Mouse (Mus musculus): ENCODE measurements around the gene H2-M10.5. TPM values are rescaled to one million over a fixed set of nuclear protein-coding genes. Genes with fewer than 3 reads are reported as not detected.
"Not testable (repeated sequence)": the region's sequence is repeated elsewhere in the genome, so short reads cannot be mapped to it uniquely, and the experiment has no call there.

Gene H2-M10.5
- total RNA-seq, 1 experiment, result not detected

- no peaks in the 10 kb centered on the region for H3K36me3 ChIP-seq (ENCODE audit: control insufficient read depth, insufficient read depth, low read length, poor library complexity, severe bottlenecking)
- no peak overlapping the region for H3K27ac ChIP-seq (ENCODE audit: insufficient read depth, low read depth, low read length, poor library complexity, severe bottlenecking)
- no peak overlapping the region for H3K9ac ChIP-seq (ENCODE audit: insufficient read depth, low read depth, low read length, poor library complexity, severe bottlenecking)
- in situ Hi-C loops (cut with MboI; ENCODE audit: low sequenced_read_pairs in 2 of 2, unreplicated experiment in 2 of 2), result no loop called here
- no peak overlapping the region for H3K4me3 ChIP-seq (ENCODE audit: insufficient read depth in 1 of 2, low read depth in 1 of 2, low read length in 2 of 2, poor library complexity in 1 of 2, severe bottlenecking in 1 of 2)
- no peak for TF ChIP-seq CHD2 (IDR thresholded peaks at IDR 0.05; ENCODE audit: low read depth, low read length)
- no peak for TF ChIP-seq ZNF384 (IDR thresholded peaks at IDR 0.05; ENCODE audit: low read depth, low read length)
- no peak for TF ChIP-seq ZC3H11A (IDR thresholded peaks at IDR 0.05; ENCODE audit: borderline replicate concordance, low read depth, low read length)
- no peak for TF ChIP-seq MAFK (IDR thresholded peaks at IDR 0.05; ENCODE audit: insufficient read depth, low read depth, low read length)
- no peak for DNase-seq (ENCODE audit: low read depth, low spot score)
- H3K9me3 ChIP-seq (ENCODE audit: control insufficient read depth, insufficient read depth, low read depth, low read length), result no peaks in the 10 kb centered on the region
- no peaks in the 10 kb centered on the region for H3K4me1 ChIP-seq (ENCODE audit: control insufficient read depth in 2 of 2, insufficient read depth in 2 of 2, low read length in 2 of 2, poor library complexity in 1 of 2)
These were observed 8.8 kb downstream of the H2-M10.5 start for GRCm38 (mm10) chr17:36781533-36781932.

DNA sequence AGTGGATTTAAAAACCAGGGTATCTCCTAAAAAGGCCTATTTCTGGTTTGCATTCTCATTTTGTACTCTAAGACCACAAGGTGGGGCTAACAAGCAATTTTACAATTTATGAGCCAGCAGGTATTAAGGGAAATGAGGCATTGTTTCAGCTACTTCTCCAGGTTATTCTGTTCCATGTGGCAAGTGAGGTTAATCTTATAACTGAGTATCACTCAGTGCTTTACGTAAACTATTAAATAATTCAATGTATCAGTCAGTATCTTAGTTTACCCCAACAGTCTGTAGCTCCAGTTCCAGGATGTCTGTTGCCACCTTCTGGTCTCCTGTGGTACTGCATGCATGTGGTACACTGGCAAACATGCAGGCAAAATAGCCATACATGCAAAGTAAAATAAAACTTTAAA is 13.8 kb downstream of the H2-M10.5 start:
- H3K36me3 ChIP-seq (ENCODE audit: control insufficient read depth, insufficient read depth, low read length, poor library complexity, severe bottlenecking); in situ Hi-C loops (cut with MboI; ENCODE audit: low sequenced_read_pairs in 2 of 2, unreplicated experiment in 2 of 2): not testable (repeated sequence)
- DNase-seq (ENCODE audit: low read depth, low spot score), result peak; percentile 25

DNA sequence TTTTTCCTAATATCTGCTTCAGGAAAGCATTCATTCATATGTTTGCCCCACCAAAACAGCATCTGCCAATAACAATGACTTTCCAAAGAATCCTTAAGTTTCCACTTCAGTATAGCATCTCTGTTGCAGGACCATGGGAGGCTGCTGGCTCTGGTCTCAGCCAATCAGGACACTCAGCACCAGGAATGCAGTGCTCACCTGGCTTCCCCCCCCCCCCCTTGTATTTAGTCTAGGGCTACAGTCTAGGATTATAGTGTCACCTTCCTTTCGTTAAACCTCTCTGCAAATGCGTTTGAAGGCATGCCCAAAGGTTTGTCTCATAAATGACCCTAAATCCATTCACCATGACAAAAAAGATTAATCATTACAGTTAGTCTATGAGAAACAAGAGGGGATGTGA is 15.6 kb downstream of the H2-M10.5 start:
- H3K4me3 ChIP-seq (ENCODE audit: insufficient read depth in 1 of 2, low read depth in 1 of 2, low read length in 2 of 2, poor library complexity in 1 of 2, severe bottlenecking in 1 of 2), result no peak overlapping the region
- H3K4me1 ChIP-seq (ENCODE audit: control insufficient read depth in 2 of 2, insufficient read depth in 2 of 2, low read length in 2 of 2, poor library complexity in 1 of 2), result no peaks in the 10 kb centered on the region
- no peak overlapping the region for H3K27ac ChIP-seq (ENCODE audit: insufficient read depth, low read depth, low read length, poor library complexity, severe bottlenecking)
- in situ Hi-C loops (cut with MboI; ENCODE audit: low sequenced_read_pairs in 2 of 2, unreplicated experiment in 2 of 2), result no loop called here
- H3K36me3 ChIP-seq (ENCODE audit: control insufficient read depth, insufficient read depth, low read length, poor library complexity, severe bottlenecking), result no peaks in the 10 kb centered on the region
- H3K9me3 ChIP-seq (ENCODE audit: control insufficient read depth, insufficient read depth, low read depth, low read length), result no peaks in the 10 kb centered on the region
- TF ChIP-seq CHD2 (IDR thresholded peaks at IDR 0.05; ENCODE audit: low read depth, low read length), result no peak
- TF ChIP-seq ZNF384 (IDR thresholded peaks at IDR 0.05; ENCODE audit: low read depth, low read length), result no peak
- no peak for TF ChIP-seq MAFK (IDR thresholded peaks at IDR 0.05; ENCODE audit: insufficient read depth, low read depth, low read length)
- TF ChIP-seq HCFC1 (IDR thresholded peaks at IDR 0.05; ENCODE audit: borderline replicate concordance, insufficient read depth, low read length), result no peak
- TF ChIP-seq ZC3H11A (IDR thresholded peaks at IDR 0.05; ENCODE audit: borderline replicate concordance, low read depth, low read length), result no peak
- no peak for DNase-seq (ENCODE audit: low read depth, low spot score)
- H3K9ac ChIP-seq (ENCODE audit: insufficient read depth, low read depth, low read length, poor library complexity, severe bottlenecking), result no peak overlapping the region

More for the DNA sequence above, 13.8 kb downstream of the H2-M10.5 start:
- not testable (repeated sequence) for H3K9me3 ChIP-seq (ENCODE audit: control insufficient read depth, insufficient read depth, low read depth, low read length); H3K4me3 ChIP-seq (ENCODE audit: insufficient read depth in 1 of 2, low read depth in 1 of 2, low read length in 2 of 2, poor library complexity in 1 of 2, severe bottlenecking in 1 of 2); H3K4me1 ChIP-seq (ENCODE audit: control insufficient read depth in 2 of 2, insufficient read depth in 2 of 2, low read length in 2 of 2, poor library complexity in 1 of 2); H3K27ac ChIP-seq (ENCODE audit: insufficient read depth, low read depth, low read length, poor library complexity, severe bottlenecking); H3K9ac ChIP-seq (ENCODE audit: insufficient read depth, low read depth, low read length, poor library complexity, severe bottlenecking)

- H3K4me1 ChIP-seq (ENCODE audit: control insufficient read depth in 2 of 2, insufficient read depth in 2 of 2, low read length in 2 of 2, poor library complexity in 1 of 2); H3K9me3 ChIP-seq (ENCODE audit: control insufficient read depth, insufficient read depth, low read depth, low read length); in situ Hi-C loops (cut with MboI; ENCODE audit: low sequenced_read_pairs in 2 of 2, unreplicated experiment in 2 of 2); H3K4me3 ChIP-seq (ENCODE audit: insufficient read depth in 1 of 2, low read depth in 1 of 2, low read length in 2 of 2, poor library complexity in 1 of 2, severe bottlenecking in 1 of 2); H3K36me3 ChIP-seq (ENCODE audit: control insufficient read depth, insufficient read depth, low read length, poor library complexity, severe bottlenecking); H3K9ac ChIP-seq (ENCODE audit: insufficient read depth, low read depth, low read length, poor library complexity, severe bottlenecking); H3K27ac ChIP-seq (ENCODE audit: insufficient read depth, low read depth, low read length, poor library complexity, severe bottlenecking): not testable (repeated sequence)
- peak; percentile 67; the same call in 1 of the 2 replicates for TF ChIP-seq ZC3H11A (IDR thresholded peaks at IDR 0.05; ENCODE audit: borderline replicate concordance, low read depth, low read length)
- peak; percentile 62 for DNase-seq (ENCODE audit: low read depth, low spot score)
These were observed 16.1 kb downstream of the H2-M10.5 start for GRCm38 (mm10) chr17:36788801-36789200.

DNA sequence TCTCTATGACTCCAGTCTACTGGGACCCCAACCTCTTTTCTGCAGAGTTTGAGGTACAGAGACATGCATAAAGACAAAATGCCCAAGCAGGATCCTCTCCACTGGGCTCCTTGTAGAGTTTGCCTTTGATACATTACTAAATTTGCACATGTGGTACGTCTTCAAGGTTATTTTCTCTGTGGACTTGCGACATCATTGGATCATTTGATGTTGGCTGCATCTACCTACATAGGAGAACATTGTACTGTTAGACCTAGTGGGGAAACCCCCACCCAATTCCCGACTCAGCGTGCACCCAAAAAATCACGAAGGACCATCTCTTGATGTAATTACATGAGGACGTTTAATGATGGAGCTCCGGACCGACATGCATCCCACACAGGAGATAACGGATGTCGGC is 26.8 kb downstream of the H2-M10.5 start:
- no peak overlapping the region for H3K27ac ChIP-seq (ENCODE audit: insufficient read depth, low read depth, low read length, poor library complexity, severe bottlenecking)
- in situ Hi-C loops (cut with MboI; ENCODE audit: low sequenced_read_pairs in 2 of 2, unreplicated experiment in 2 of 2), result no loop called here

DNA sequence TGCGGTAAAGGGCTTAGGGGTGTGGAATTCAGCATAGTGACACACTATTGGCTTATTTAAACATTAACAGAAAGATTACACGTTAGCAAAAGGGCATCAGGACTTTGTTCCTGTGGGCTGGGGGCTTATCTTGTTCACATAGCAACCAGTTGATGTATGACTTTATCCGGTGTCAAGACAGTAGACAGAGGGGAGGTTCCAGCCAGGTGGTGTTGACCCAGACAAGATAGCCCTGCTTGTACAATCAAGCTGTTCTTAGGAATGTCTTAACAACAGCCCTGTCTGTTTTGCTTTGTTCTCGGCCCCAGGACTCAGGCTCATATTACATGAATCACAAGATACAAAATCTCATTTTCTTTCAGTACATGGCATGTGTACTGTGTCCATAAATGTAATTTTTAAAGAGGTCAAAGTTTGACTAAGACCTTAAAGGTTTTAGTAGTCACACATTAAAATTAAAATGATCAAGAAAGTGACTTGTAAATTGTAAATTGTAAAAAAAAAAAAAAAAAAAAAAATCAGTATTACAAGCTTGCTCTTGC is 27.3 kb downstream of the H2-M10.5 start:
- H3K27ac ChIP-seq (ENCODE audit: insufficient read depth, low read depth, low read length, poor library complexity, severe bottlenecking); DNase-seq (ENCODE audit: low read depth, low spot score); H3K9ac ChIP-seq (ENCODE audit: insufficient read depth, low read depth, low read length, poor library complexity, severe bottlenecking); H3K4me3 ChIP-seq (ENCODE audit: insufficient read depth in 1 of 2, low read depth in 1 of 2, low read length in 2 of 2, poor library complexity in 1 of 2, severe bottlenecking in 1 of 2); H3K36me3 ChIP-seq (ENCODE audit: control insufficient read depth, insufficient read depth, low read length, poor library complexity, severe bottlenecking); H3K9me3 ChIP-seq (ENCODE audit: control insufficient read depth, insufficient read depth, low read depth, low read length); H3K4me1 ChIP-seq (ENCODE audit: control insufficient read depth in 2 of 2, insufficient read depth in 2 of 2, low read length in 2 of 2, poor library complexity in 1 of 2); in situ Hi-C loops (cut with MboI; ENCODE audit: low sequenced_read_pairs in 2 of 2, unreplicated experiment in 2 of 2): not testable (repeated sequence)

More for the DNA sequence above, 26.8 kb downstream of the H2-M10.5 start:
- H3K4me1 ChIP-seq (ENCODE audit: control insufficient read depth in 2 of 2, insufficient read depth in 2 of 2, low read length in 2 of 2, poor library complexity in 1 of 2), result no peaks in the 10 kb centered on the region
- no peak for TF ChIP-seq MAFK (IDR thresholded peaks at IDR 0.05; ENCODE audit: insufficient read depth, low read depth, low read length)
- no peak for TF ChIP-seq HCFC1 (IDR thresholded peaks at IDR 0.05; ENCODE audit: borderline replicate concordance, insufficient read depth, low read length)
- no peak for TF ChIP-seq ZNF384 (IDR thresholded peaks at IDR 0.05; ENCODE audit: low read depth, low read length)
- no peak for TF ChIP-seq ZC3H11A (IDR thresholded peaks at IDR 0.05; ENCODE audit: borderline replicate concordance, low read depth, low read length)
- TF ChIP-seq CHD2 (IDR thresholded peaks at IDR 0.05; ENCODE audit: low read depth, low read length), result no peak
- no peak overlapping the region for H3K9ac ChIP-seq (ENCODE audit: insufficient read depth, low read depth, low read length, poor library complexity, severe bottlenecking)
- no peak for DNase-seq (ENCODE audit: low read depth, low spot score)
- no peaks in the 10 kb centered on the region for H3K9me3 ChIP-seq (ENCODE audit: control insufficient read depth, insufficient read depth, low read depth, low read length)
- H3K4me3 ChIP-seq (ENCODE audit: insufficient read depth in 1 of 2, low read depth in 1 of 2, low read length in 2 of 2, poor library complexity in 1 of 2, severe bottlenecking in 1 of 2), result no peak overlapping the region
- no peaks in the 10 kb centered on the region for H3K36me3 ChIP-seq (ENCODE audit: control insufficient read depth, insufficient read depth, low read length, poor library complexity, severe bottlenecking)
